Mouse (Mus musculus): ENCODE measurements around the gene Nmd3.

The Nmd3 gene

GRCm38 (mm10) chr3:69763630-69764565, 42.1 kb downstream of the Nmd3 start:
- no peak for DNase-seq

GRCm38 (mm10) chr3:69765206-69765605, 43.4 kb downstream of the Nmd3 start:
- DNase-seq, result no peak

GRCm38 (mm10) chr3:69769150-69769549, 47.4 kb downstream of the Nmd3 start:
- DNase-seq, result no peak

GRCm38 (mm10) chr3:69773356-69773755, 51.6 kb downstream of the Nmd3 start:
- DNase-seq, result no peak

- no peak for DNase-seq
Measured at GRCm38 (mm10) chr3:69779246-69779796, 57.5 kb downstream of the Nmd3 start.

- no peak for DNase-seq
Measured at GRCm38 (mm10) chr3:69792823-69793417, 71.1 kb downstream of the Nmd3 start.

- no peak for DNase-seq
Measured at GRCm38 (mm10) chr3:69797533-69797932, 75.7 kb downstream of the Nmd3 start.

- DNase-seq, result no peak
Measured at GRCm38 (mm10) chr3:69797969-69798368, 76.2 kb downstream of the Nmd3 start.

- no peak for DNase-seq
Measured at GRCm38 (mm10) chr3:69799096-69799495, 77.3 kb downstream of the Nmd3 start.

GRCm38 (mm10) chr3:69800829-69801384, 79.1 kb downstream of the Nmd3 start:
- no peak for DNase-seq

GRCm38 (mm10) chr3:69803137-69803536, 81.4 kb downstream of the Nmd3 start:
- no peak for DNase-seq
